Mouse (Mus musculus): Measurements from ENCODE around the gene Rita1. TPM values are rescaled to one million over a fixed set of nuclear protein-coding genes. Genes with fewer than 3 reads are reported as not detected.

Rita1 gene
- polyA plus RNA-seq, 1 experiment from 2014 or later, result 13.5 TPM

DNA sequence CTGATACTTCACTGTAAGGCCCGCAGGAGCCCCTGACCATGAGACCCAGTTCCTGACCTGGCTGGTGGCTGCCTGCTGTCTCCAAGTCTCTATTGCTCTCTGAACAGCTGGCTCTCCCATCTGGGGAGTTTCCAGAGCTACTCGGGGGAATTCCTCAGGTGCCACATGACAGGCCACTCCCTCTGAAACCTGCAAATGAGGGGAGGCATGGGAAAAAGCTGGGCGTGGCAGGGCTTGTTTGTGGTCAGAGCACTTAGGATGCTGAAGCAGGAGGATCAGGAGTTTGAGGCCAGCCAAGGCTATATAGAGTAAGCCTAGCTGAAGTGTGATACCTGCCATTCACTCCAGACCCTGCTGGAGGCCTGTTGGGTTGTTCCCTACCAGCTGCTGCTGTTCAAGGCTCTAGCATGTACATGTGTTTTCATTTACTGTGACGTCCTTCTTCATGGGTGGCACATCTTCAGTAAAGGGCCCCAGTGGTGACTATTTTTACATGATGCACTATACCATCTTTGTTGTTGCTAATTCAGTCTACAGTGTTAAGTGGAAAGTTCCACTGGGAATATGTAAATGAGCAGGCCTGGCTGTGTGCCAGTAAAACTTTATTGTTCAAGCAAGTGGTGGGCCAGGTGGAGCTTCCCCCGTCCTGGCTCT, 9.9 kb upstream of the Rita1 start:
- Histone ChIP-seq H3K9ac (ENCODE audit: low read length) (no peak overlapping the region), H3K9me3 (ENCODE audit: control insufficient read depth, low read length) (no peaks in the 10 kb centered on the region), H3K4me3 (ENCODE audit: low read depth, low read length) (no peak overlapping the region), H3K27ac (replicated peaks; ENCODE audit: low read depth, low read length) (no peak overlapping the region), H3K4me2 (ENCODE audit: low read depth, severe bottlenecking) (no peak overlapping the region), H3K36me3 (ENCODE audit: control insufficient read depth, insufficient read depth, low read length) (peaks cover 44% of the 10 kb centered on the region), H3K4me1 (ENCODE audit: control insufficient read depth, insufficient read depth, low read length) (peaks cover 5% of the 10 kb centered on the region; the same call in 1 of the 2 replicates), H3K27me3 (ENCODE audit: control insufficient read depth, insufficient read depth, low read length) (no peaks in the 10 kb centered on the region)
- 67% methylated on average over 5 of the region's 5 CpGs for WGBS
- no peak for DNase-seq (ENCODE audit: low spot score)
- ATAC-seq (ENCODE audit: insufficient number of reproducible peaks, low FRiP score, low TSS enrichment, low read depth), result no peak

- H3K4me1 ChIP-seq (ENCODE audit: control insufficient read depth, insufficient read depth, low read length), result peaks cover 5% of the 10 kb centered on the region; the same call in 1 of the 2 replicates
- H3K4me3 ChIP-seq (ENCODE audit: low read depth, low read length), result no peak overlapping the region
- peaks cover 45% of the 10 kb centered on the region for H3K36me3 ChIP-seq (ENCODE audit: control insufficient read depth, insufficient read depth, low read length)
- no peaks in the 10 kb centered on the region for H3K27me3 ChIP-seq (ENCODE audit: control insufficient read depth, insufficient read depth, low read length)
- no peak overlapping the region for H3K9ac ChIP-seq (ENCODE audit: low read length)
- H3K9me3 ChIP-seq (ENCODE audit: control insufficient read depth, low read length), result no peaks in the 10 kb centered on the region
- H3K27ac ChIP-seq (replicated peaks; ENCODE audit: low read depth, low read length), result no peak overlapping the region
- WGBS, result 93% methylated on average over 10 of the region's 10 CpGs
- DNase-seq (ENCODE audit: low spot score) (no peak), ATAC-seq (ENCODE audit: insufficient number of reproducible peaks, low FRiP score, low TSS enrichment, low read depth) (no peak)
- no peak overlapping the region for H3K4me2 ChIP-seq (ENCODE audit: low read depth, severe bottlenecking)
Observed at GRCm38 (mm10) chr5:120621846-120622197, 9.4 kb upstream of the Rita1 start.

DNA sequence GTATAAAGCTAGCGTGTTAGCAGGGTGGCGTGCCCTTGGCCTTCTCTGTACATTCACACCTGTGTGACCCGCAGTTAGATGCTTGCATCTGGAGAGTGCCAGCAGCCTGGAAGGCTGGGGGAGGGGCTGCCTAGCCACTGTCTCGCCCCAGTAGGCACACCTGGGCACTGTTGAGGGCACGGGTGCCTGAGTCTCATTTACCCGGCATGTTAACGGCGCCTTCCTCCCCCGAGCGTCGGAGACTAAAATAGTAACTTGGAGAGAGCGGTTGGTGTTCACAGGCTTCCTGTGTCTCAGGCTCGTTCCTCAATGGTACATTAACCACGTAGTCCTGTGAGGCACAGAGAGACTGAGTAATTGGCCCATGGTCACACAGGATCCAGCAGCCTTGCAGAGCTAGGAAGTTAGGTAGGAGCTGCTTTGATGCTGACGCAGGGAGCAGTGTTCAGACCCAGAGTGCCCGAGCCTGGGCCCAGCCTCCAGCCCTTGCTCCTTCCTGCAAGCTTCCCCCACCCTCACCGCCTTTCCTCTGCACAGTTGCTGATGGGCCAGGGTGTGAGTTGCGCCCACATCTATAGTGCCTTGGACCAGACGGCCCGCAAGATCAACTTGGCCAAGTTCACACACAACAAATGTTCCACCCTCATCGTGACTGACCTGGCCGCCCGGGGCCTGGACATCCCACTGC, 8.8 kb upstream of the Rita1 start:
- Histone ChIP-seq H3K4me2 (ENCODE audit: low read depth, severe bottlenecking) (no peak overlapping the region), H3K4me3 (ENCODE audit: low read depth, low read length) (no peak overlapping the region), H3K9ac (ENCODE audit: low read length) (no peak overlapping the region), H3K9me3 (ENCODE audit: control insufficient read depth, low read length) (no peaks in the 10 kb centered on the region), H3K27ac (replicated peaks; ENCODE audit: low read depth, low read length) (no peak overlapping the region), H3K27me3 (ENCODE audit: control insufficient read depth, insufficient read depth, low read length) (no peaks in the 10 kb centered on the region), H3K4me1 (ENCODE audit: control insufficient read depth, insufficient read depth, low read length) (peaks cover 5% of the 10 kb centered on the region; the same call in 1 of the 2 replicates), H3K36me3 (ENCODE audit: control insufficient read depth, insufficient read depth, low read length) (peaks cover 43% of the 10 kb centered on the region)
- ATAC-seq (ENCODE audit: insufficient number of reproducible peaks, low FRiP score, low TSS enrichment, low read depth) (no peak), DNase-seq (ENCODE audit: low spot score) (no peak)
- WGBS, result 94% methylated on average over 23 of the region's 23 CpGs

DNA sequence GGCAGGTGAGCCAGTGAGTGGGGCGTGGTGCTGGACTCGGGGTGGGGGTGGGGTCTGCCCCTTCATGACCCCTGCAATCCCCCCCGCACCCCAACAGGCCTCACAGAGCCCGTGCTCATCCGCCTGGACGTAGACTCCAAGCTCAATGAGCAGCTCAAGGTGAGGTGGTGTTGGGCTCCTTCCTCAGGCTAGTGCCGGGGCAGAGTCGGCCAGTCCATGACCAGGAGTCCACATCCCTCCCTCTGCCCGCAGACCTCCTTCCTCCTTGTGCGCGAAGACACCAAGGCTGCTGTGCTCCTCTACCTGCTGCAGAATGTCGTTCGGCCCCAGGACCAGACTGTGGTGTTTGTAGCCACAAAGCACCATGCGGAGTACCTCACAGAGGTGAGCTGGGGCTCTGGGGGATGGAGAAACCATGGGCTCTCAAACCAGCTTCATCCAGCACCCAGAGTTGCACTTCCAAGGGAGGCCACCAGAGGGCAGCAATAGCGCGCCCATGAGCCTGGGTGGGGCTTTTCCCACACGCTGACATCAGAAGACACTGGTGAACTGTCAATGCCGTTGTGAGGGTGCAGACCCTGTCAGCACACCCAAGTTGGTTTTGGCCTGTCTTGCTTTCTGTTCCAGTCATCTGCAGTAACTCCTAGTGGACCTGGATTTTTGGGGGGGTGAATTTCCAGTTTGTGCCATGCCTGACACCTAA, 8.1 kb upstream of the Rita1 start:
- H3K4me1 ChIP-seq (ENCODE audit: control insufficient read depth, insufficient read depth, low read length), result peaks cover 5% of the 10 kb centered on the region; the same call in 1 of the 2 replicates
- no peak overlapping the region for H3K27ac ChIP-seq (replicated peaks; ENCODE audit: low read depth, low read length)
- 71% methylated on average over 18 of the region's 18 CpGs for WGBS
- H3K9me3 ChIP-seq (ENCODE audit: control insufficient read depth, low read length), result no peaks in the 10 kb centered on the region
- no peaks in the 10 kb centered on the region for H3K27me3 ChIP-seq (ENCODE audit: control insufficient read depth, insufficient read depth, low read length)
- H3K36me3 ChIP-seq (ENCODE audit: control insufficient read depth, insufficient read depth, low read length), result peaks cover 42% of the 10 kb centered on the region
- peak; percentile 87 for DNase-seq (ENCODE audit: low spot score)
- no peak overlapping the region for H3K4me2 ChIP-seq (ENCODE audit: low read depth, severe bottlenecking)
- no peak overlapping the region for H3K9ac ChIP-seq (ENCODE audit: low read length)
- H3K4me3 ChIP-seq (ENCODE audit: low read depth, low read length), result no peak overlapping the region
- no peak for ATAC-seq (ENCODE audit: insufficient number of reproducible peaks, low FRiP score, low TSS enrichment, low read depth)

GRCm38 (mm10) chr5:120619201-120619600, 6.8 kb upstream of the Rita1 start:
- Histone ChIP-seq H3K4me2 (ENCODE audit: low read depth, severe bottlenecking) (no peak overlapping the region), H3K27ac (replicated peaks; ENCODE audit: low read depth, low read length) (no peak overlapping the region), H3K4me1 (ENCODE audit: control insufficient read depth, insufficient read depth, low read length) (peaks cover 5% of the 10 kb centered on the region; the same call in 1 of the 2 replicates), H3K27me3 (ENCODE audit: control insufficient read depth, insufficient read depth, low read length) (no peaks in the 10 kb centered on the region), H3K4me3 (ENCODE audit: low read depth, low read length) (no peak overlapping the region), H3K9me3 (ENCODE audit: control insufficient read depth, low read length) (no peaks in the 10 kb centered on the region), H3K9ac (ENCODE audit: low read length) (no peak overlapping the region), H3K36me3 (ENCODE audit: control insufficient read depth, insufficient read depth, low read length) (peaks cover 35% of the 10 kb centered on the region)
- ATAC-seq (ENCODE audit: insufficient number of reproducible peaks, low FRiP score, low TSS enrichment, low read depth) (no peak), DNase-seq (ENCODE audit: low spot score) (peak; percentile 80)
- WGBS, result 14% methylated on average over 5 of the region's 5 CpGs

DNA sequence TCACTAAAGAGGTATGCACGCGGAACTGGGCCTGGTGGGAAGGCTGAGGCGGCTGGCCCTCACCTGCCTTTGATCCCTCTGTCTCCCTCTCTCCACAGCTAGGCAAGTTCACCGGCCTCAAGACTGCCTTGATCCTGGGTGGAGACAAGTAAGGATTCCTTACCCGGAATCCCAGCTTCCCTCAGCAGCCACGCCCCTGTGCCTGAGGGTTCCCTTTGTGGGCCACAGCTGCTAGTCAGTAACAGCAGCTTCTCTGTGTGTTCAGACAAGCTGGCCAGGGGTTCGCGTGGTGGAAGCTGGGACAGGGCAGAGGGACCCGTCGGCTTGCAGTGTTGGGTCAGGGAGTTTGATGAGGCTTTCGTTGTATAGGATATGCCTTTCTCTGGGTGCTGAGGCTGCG, 6.4 kb upstream of the Rita1 start:
- 87% methylated on average over 12 of the region's 12 CpGs for WGBS
- ATAC-seq (ENCODE audit: insufficient number of reproducible peaks, low FRiP score, low TSS enrichment, low read depth) (no peak), DNase-seq (ENCODE audit: low spot score) (no peak)
- H3K27me3 ChIP-seq (ENCODE audit: control insufficient read depth, insufficient read depth, low read length), result no peaks in the 10 kb centered on the region
- peaks cover 8% of the 10 kb centered on the region; the same call in 1 of the 2 replicates for H3K4me1 ChIP-seq (ENCODE audit: control insufficient read depth, insufficient read depth, low read length)
- H3K9me3 ChIP-seq (ENCODE audit: control insufficient read depth, low read length), result no peaks in the 10 kb centered on the region
- no peak overlapping the region for H3K9ac ChIP-seq (ENCODE audit: low read length)
- peaks cover 35% of the 10 kb centered on the region for H3K36me3 ChIP-seq (ENCODE audit: control insufficient read depth, insufficient read depth, low read length)
- H3K27ac ChIP-seq (replicated peaks; ENCODE audit: low read depth, low read length), result no peak overlapping the region
- no peak overlapping the region for H3K4me2 ChIP-seq (ENCODE audit: low read depth, severe bottlenecking)
- no peak overlapping the region for H3K4me3 ChIP-seq (ENCODE audit: low read depth, low read length)

GRCm38 (mm10) chr5:120615903-120616302, 3.5 kb upstream of the Rita1 start:
- 94% methylated on average over 4 of the region's 4 CpGs for WGBS
- ATAC-seq (ENCODE audit: insufficient number of reproducible peaks, low FRiP score, low TSS enrichment, low read depth) (no peak), DNase-seq (ENCODE audit: low spot score) (peak; percentile 72)
- H3K9ac ChIP-seq (ENCODE audit: low read length), result no peak overlapping the region
- H3K27ac ChIP-seq (replicated peaks; ENCODE audit: low read depth, low read length), result no peak overlapping the region
- no peaks in the 10 kb centered on the region for H3K9me3 ChIP-seq (ENCODE audit: control insufficient read depth, low read length)
- H3K4me2 ChIP-seq (ENCODE audit: low read depth, severe bottlenecking), result no peak overlapping the region
- H3K36me3 ChIP-seq (ENCODE audit: control insufficient read depth, insufficient read depth, low read length), result peaks cover 28% of the 10 kb centered on the region
- no peak overlapping the region for H3K4me3 ChIP-seq (ENCODE audit: low read depth, low read length)
- peaks cover 11% of the 10 kb centered on the region for H3K4me1 ChIP-seq (ENCODE audit: control insufficient read depth, insufficient read depth, low read length)
- no peaks in the 10 kb centered on the region for H3K27me3 ChIP-seq (ENCODE audit: control insufficient read depth, insufficient read depth, low read length)

- H3K9me3 ChIP-seq (ENCODE audit: control insufficient read depth, low read length), result no peaks in the 10 kb centered on the region
- peaks cover 12% of the 10 kb centered on the region for H3K4me1 ChIP-seq (ENCODE audit: control insufficient read depth, insufficient read depth, low read length)
- H3K36me3 ChIP-seq (ENCODE audit: control insufficient read depth, insufficient read depth, low read length), result peaks cover 9% of the 10 kb centered on the region; the same call in 1 of the 2 replicates
- peak; percentile 99 for DNase-seq (ENCODE audit: low spot score)
- ATAC-seq (ENCODE audit: insufficient number of reproducible peaks, low FRiP score, low TSS enrichment, low read depth), result peak; percentile 93
- peak overlapping the region; percentile 60 for H3K4me2 ChIP-seq (ENCODE audit: low read depth, severe bottlenecking)
- no peaks in the 10 kb centered on the region for H3K27me3 ChIP-seq (ENCODE audit: control insufficient read depth, insufficient read depth, low read length)
- peak overlapping the region; percentile 70 for H3K4me3 ChIP-seq (ENCODE audit: low read depth, low read length)
- peak overlapping the region; percentile 70 for H3K9ac ChIP-seq (ENCODE audit: low read length)
- H3K27ac ChIP-seq (replicated peaks; ENCODE audit: low read depth, low read length), result peak overlapping the region; percentile 56
- WGBS, result under 1% methylated on average over 69 of the region's 69 CpGs
Observed at GRCm38 (mm10) chr5:120612822-120613604, 624 bp upstream of the Rita1 start.
